Mouse (Mus musculus): ENCODE data around the gene Il18rap. TPM values are rescaled to one million over a fixed set of nuclear protein-coding genes. Genes with fewer than 3 reads are reported as not detected.

The Il18rap gene
- total RNA-seq (2021), result not detected
- long read RNA-seq, experiment 1, result 0 reads
- long read RNA-seq, experiment 2, result 0 reads

GRCm38 (mm10) chr1:40514851-40515585, at the start of gene Il18rap:
Gene Il18rap, plus strand, starts transcription at chr1:40515362.
- intact Hi-C loops (cut with DNase I), result no loop called here

GRCm38 (mm10) chr1:40465477-40466430, 49.4 kb upstream of the Il18rap start, which contains the start of gene Il18r1:
Gene Il18r1, plus strand, starts transcription at chr1:40465552.
- intact Hi-C loops (cut with DNase I), result no loop called here
- DNase-seq, result no peak

More at GRCm38 (mm10) chr1:40514851-40515585, at the start of gene Il18rap:
- no peak for DNase-seq

- no peak for DNase-seq
- intact Hi-C loops (cut with DNase I), result no loop called here
Observed at GRCm38 (mm10) chr1:40467306-40467705, 47.9 kb upstream of the Il18rap start.

GRCm38 (mm10) chr1:40468805-40469204, 46.4 kb upstream of the Il18rap start:
- intact Hi-C loops (cut with DNase I), result no loop called here
- DNase-seq, result no peak

GRCm38 (mm10) chr1:40469900-40470299, 45.3 kb upstream of the Il18rap start:
- no peak for DNase-seq
- intact Hi-C loops (cut with DNase I), result no loop called here

DNA sequence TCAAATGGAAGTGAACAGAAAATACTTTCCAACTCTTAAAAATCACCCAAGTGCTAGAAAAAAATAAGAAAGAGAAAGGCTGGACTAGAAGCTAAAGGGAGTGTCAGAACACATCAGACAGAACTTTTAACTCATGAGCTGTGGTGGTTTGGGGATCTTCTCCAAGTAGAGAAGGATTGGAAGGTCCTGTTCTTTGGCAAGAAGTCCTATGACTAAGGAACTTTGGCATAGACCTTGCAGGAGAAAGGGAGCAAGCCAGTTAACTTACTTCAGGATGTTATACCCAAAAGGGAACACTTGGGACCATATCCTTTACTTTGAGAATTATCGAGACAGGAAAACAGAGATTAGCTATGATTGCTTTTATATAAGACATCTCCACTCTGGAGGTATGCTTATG, 42.8 kb upstream of the Il18rap start:
- intact Hi-C loops (cut with DNase I), result no loop called here
- no peak for DNase-seq

GRCm38 (mm10) chr1:40473640-40474039, 41.5 kb upstream of the Il18rap start:
- intact Hi-C loops (cut with DNase I), result no loop called here
- DNase-seq, result no peak

- intact Hi-C loops (cut with DNase I), result no loop called here
- DNase-seq, result no peak
Observed at GRCm38 (mm10) chr1:40474336-40474735, 40.8 kb upstream of the Il18rap start.

GRCm38 (mm10) chr1:40475697-40476096, 39.5 kb upstream of the Il18rap start:
- intact Hi-C loops (cut with DNase I), result no loop called here
- no peak for DNase-seq

DNA sequence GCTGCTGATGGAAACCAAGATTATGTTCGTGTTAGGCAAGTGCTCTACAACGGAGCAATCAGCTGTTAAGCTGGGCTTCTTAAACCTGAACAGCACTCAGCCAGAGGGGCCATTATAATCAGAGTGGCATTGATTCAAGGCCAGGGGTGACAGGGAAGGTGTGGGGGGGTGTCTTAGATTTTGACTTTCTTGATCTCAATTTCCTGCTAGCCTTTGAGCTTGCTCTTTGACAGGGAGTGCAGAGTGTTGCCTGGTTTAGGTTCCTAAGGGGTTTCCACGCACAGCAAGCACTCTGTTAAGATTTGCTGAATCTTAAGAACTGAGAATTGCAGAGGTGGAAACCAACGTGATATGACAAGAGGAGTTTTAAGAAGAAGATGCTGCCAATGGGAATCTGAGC, 38.4 kb upstream of the Il18rap start:
- no peak for DNase-seq
- intact Hi-C loops (cut with DNase I), result no loop called here

- DNase-seq, result no peak
- intact Hi-C loops (cut with DNase I), result no loop called here
Observed at GRCm38 (mm10) chr1:40479505-40479923, 35.6 kb upstream of the Il18rap start.

GRCm38 (mm10) chr1:40494594-40494993, 20.6 kb upstream of the Il18rap start:
- no peak for DNase-seq
- intact Hi-C loops (cut with DNase I), result no loop called here

- intact Hi-C loops (cut with DNase I), result no loop called here
- no peak for DNase-seq
Observed at GRCm38 (mm10) chr1:40499708-40500107, 15.5 kb upstream of the Il18rap start.

DNA sequence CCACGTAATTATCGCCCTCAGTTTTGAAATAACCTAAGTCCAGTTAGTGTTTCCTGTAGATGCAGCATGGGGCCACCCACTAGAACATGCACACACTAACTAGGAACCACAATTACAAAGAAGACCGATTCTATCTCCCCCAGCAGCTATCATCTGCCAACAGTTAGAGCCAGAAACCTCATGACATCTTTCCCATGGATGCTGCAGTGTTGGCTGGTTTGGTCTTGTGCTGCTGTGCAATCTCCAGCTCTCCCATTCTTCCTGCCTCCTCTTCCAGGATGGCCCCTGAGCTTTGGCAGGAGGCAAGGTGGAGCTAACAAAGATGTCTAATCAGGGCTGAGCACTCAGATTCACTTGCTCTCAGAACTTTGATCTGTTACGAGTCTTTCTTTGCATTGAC, 14.0 kb upstream of the Il18rap start:
- intact Hi-C loops (cut with DNase I), result no loop called here
- DNase-seq, result no peak

DNA sequence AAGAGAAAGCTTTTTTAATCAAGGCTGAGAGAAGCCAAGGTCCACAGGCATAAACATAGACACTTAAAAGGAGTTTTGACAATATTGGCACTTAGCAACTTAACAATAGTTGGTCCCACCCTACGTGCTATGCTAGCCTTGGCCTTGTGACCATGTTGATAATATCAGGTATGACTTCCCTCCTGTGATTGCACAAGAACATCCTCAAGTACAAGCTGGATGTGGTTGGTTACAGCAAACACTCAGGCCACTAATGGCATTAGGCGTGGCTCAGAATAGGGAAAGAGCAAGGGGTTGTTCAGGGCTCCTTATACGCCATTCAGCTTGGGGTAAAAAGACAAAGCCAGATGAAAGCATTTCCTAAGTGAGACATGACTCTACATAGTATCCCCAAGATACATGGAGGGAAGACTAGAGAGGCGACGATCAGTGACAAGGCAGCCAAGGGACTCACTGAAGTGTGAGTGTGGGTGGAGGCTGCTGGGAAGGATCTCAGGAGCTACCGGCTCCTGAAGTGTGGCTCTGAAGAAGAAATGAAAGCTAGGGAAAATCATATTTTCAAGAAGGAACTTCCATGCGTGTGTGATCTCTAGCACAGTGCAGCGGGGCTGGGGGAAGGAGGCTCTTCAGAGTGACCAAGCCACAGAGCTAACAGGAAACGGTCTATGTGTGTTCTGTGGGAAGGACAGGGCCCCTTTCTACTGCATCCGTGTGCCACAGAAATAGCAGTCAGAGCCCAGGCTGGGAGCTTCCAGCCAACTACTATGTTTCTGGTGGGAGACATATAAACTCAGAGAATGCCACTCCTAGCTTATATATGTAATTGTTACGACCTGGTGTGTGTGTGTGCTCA, 13.4 kb upstream of the Il18rap start:
- DNase-seq, result no peak

DNA sequence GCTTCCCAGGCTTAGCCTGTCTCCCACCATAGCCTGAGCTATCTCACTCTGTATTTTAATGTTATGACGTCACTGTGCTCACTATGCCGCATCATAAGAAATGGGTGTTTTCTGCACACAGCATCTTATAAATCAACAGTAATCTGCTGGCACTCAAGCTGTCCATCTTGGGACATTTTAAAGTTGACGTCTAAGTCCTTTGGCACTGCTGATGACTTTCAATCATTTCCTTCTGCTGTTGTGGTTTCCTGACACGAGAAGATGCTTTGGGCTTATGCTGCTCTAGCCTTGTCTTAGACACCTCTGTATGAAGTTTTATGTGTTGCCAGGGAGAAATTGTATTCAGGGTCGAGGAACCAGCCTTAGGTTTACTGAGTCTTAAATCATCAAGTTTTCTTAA, 10.6 kb upstream of the Il18rap start:
- DNase-seq, result no peak
- intact Hi-C loops (cut with DNase I), result no loop called here

More for the DNA sequence above, 13.4 kb upstream of the Il18rap start:
- intact Hi-C loops (cut with DNase I), result no loop called here

- no peak for DNase-seq
- intact Hi-C loops (cut with DNase I), result no loop called here
Observed at GRCm38 (mm10) chr1:40516364-40516763, 1.2 kb downstream of the Il18rap start.

GRCm38 (mm10) chr1:40522918-40523317, 7.8 kb downstream of the Il18rap start:
- no peak for DNase-seq
- intact Hi-C loops (cut with DNase I), result no loop called here

DNA sequence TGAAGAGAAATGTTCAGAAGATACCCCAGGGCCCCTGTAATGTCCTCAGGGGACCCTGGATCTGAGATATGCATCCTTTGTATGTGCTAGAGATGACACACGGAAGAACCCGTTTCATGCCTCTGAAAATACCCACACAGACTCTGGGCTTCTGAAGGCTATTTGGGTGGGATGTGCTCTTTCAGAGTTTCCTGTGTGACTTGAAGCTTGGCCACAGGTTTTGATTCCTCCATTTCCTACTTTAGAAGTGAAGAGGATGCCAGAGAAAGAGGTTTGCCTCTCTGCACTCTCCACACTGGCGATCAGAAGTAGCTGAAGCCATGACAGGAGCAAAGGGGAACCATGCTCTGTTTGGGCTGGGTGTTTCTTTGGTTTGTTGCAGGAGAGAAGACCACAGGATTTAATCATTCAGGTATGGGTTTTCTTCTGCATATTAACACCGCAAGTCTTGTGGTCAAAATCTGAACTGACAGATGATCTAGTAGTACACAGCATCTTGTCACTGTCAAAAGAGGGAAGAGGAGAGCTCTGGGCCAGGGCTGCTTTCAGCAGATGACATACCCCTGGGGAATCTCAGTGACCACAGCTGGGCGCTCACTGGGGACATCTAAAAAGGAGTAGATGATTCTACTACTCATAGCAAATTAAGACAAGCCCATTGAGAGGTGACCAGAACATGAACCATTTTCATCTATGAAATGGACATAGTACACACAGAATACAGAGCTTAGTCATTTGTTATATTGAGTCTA, 9.0 kb downstream of the Il18rap start:
- DNase-seq, result no peak
- intact Hi-C loops (cut with DNase I), result no loop called here

DNA sequence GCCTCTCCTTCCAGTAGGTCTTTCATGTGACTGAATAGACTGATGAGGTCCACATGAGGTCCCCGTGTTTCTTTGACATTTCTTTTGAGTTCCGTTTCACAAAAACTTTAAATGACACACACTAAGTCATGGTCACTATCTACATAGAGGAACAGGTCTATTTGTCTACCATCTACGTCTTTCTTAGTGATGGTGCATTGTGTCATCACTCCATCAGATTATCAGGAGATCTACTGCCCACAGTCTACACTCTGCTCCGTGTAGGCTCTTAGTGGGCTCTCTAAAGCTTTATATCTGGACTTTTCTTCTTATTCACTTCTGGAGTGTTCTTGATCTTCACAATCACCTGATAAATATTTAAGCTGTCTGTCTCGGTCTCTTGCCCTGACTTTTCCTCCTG, 14.1 kb downstream of the Il18rap start:
- DNase-seq, result no peak
- intact Hi-C loops (cut with DNase I), result no loop called here

Measured in gastrocnemius, postnatal 36 days (tissue).